Mouse (Mus musculus) spleen, adult 2 months (tissue): Measurements from ENCODE around the gene Brinp3. TPM values are rescaled to one million over a fixed set of nuclear protein-coding genes. Genes with fewer than 3 reads are reported as not detected.

Experiments
- DNase-seq, 2 experiments: peaks; one replicate each; pipeline versions ENCODE4 v3.0.0 to v3.0.0-alpha.2; 2012 to 2021; ENCODE audit warnings: low spot score in 2 of 2, low read depth in 1 of 2
- H3K27ac ChIP-seq: fragments of 200-500 bp; 2 replicates; pipeline ENCODE4 v1.5.1; 2012; ENCODE audit warnings: low read length, inconsistent platforms; ENCODE audit not compliant: insufficient read depth
- H3K27me3 ChIP-seq: fragments of 200-500 bp; 2 replicates; pipeline ENCODE4 v1.6.1; 2012; ENCODE audit warnings: mild to moderate bottlenecking, moderate library complexity, low read length, inconsistent platforms; ENCODE audit not compliant: control insufficient read depth, insufficient read depth
- H3K36me3 ChIP-seq: fragments of 200-500 bp; 2 replicates; pipeline ENCODE4 v1.6.1; 2012; ENCODE audit warnings: mild to moderate bottlenecking, low read length, inconsistent platforms; ENCODE audit not compliant: control insufficient read depth, insufficient read depth
- H3K4me1 ChIP-seq: fragments of 200-500 bp; 2 replicates; pipeline ENCODE4 v1.6.1; 2011; ENCODE audit warnings: inconsistent platforms; ENCODE audit not compliant: control insufficient read depth, insufficient read depth, insufficient read length
- H3K4me3 ChIP-seq: fragments of 200-500 bp; 2 replicates; pipeline ENCODE4 v1.5.1; 2011; ENCODE audit warnings: mild to moderate bottlenecking, inconsistent platforms; ENCODE audit not compliant: insufficient read depth, insufficient read length; ENCODE audit errors: extremely low read depth
- CTCF ChIP-seq: fragments of 200-500 bp; IDR thresholded peaks from 2 replicates; pipeline ENCODE4 v1.5.1; 2011; ENCODE audit warnings: mild to moderate bottlenecking, inconsistent platforms; ENCODE audit not compliant: insufficient read depth, insufficient read length, insufficient replicate concordance; ENCODE audit errors: extremely low read depth
- POLR2A ChIP-seq: fragments of 200-500 bp; IDR thresholded peaks from 2 replicates; pipeline ENCODE4 v1.6.1; 2011; ENCODE audit warnings: low read depth, low read length, inconsistent platforms
- WGBS: fragments of 180-500 bp; shearing (Covaris S2); methylation state at CpG from one replicate; pipeline ENCODE4 v1.1.7; 2018; 5-methylcytosine and 5-hydroxymethylcytosine counted together
- polyA plus RNA-seq: library from polyadenylated mRNA; depleted of rRNA; stranded (reverse); fragments of >200 nt; gene quantifications from 2 replicates; pipeline ENCODE4 v1.2.3, GENCODE M21; 2012; rRNA removed

Gene Brinp3
- 0.02 and 0.09 TPM in 2 replicates for polyA plus RNA-seq

DNA sequence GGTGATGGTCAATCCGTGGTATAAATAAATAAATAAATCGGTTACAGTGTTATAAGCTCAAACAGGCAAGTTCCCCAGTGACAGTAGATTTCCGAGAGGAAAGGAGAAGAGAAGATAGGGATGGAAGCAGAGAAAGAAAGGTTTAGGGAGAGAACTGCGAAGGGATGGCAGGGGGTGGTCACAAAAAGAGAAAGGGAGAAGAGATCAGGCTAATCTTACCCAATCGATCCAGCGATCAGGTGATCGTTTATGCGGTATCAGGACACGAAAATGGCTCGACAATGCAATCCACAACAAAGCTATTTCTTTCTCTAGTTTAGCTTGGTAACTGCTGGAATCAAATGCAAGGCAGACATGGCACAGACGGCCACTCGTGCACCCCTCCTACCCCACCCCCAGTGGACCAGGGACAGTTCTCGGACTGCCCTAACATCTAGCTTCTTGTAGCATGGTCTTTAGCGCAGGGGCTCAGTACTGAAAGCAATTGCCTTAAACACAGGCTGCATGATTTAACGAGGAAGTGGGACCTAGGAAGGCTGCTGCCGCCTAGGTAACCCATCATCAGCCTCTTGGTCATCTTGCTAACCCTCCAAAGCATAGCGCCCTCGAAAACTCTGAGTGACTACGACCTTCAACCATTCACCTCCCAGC, at the start of gene Brinp3:
Gene Brinp3, plus strand, starts transcription at position 80 of the 651 bp plus-strand sequence.
- Histone ChIP-seq H3K4me1 (no peaks in the 10 kb centered on the region), H3K27me3 (no peaks in the 10 kb centered on the region), H3K36me3 (no peaks in the 10 kb centered on the region), H3K27ac (no peak within 1 kb of the TSS), H3K4me3 (no peak within 1 kb of the TSS)
- DNase-seq: no peak
- no peak for TF ChIP-seq CTCF
- no peak for TF ChIP-seq POLR2A
- 6% methylated on average over 19 of the region's 19 CpGs for WGBS

DNA sequence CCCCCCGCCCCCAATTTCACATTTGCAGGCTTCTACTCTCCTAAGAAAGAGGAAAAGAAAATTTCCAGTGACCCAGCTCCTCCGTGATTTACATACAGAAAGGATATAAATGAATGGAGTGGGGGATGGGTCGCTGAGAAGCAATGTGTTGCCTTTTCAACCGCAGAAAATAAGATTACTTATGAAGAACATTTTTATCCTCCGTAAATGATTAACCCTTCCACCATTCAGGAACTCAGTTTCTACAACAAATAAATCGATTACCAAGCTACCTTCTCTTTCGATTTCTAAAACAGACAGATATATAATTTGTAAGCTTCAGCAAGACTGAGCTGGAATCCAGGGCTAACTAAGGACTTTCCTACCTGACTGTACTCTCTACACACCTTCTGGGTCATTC, 339 bp upstream of the Brinp3 start:
- H3K27me3 ChIP-seq: no peaks in the 10 kb centered on the region
- WGBS: 17% methylated on average over 7 of the region's 7 CpGs
- TF ChIP-seq CTCF: no peak
- TF ChIP-seq POLR2A: no peak

DNA sequence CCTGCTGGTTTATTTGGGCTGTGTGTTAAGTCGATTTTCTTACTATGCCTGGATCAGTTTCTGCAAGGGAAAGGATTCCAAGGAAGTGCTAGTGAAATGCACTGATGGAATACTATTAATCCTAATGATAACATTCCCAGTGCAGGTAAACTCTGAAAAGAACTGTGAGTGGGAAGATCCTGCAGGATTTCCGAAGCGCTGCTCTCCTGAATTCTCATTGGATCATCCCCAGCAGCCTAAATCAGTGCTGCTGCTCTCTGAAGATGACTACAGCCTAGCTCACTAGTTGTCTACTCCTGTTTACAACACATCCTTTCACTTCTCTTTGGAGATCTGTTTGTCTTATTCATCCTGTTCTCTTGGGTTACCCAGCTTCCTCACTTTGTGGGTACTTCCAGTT, 826 bp downstream of the Brinp3 start:
- Histone ChIP-seq H3K4me1 (no peaks in the 10 kb centered on the region), H3K27ac (no peak overlapping the region), H3K27me3 (no peaks in the 10 kb centered on the region), H3K4me3 (no peak overlapping the region), H3K36me3 (no peaks in the 10 kb centered on the region)
- TF ChIP-seq POLR2A (no peak), CTCF (no peak)
- DNase-seq: no peak
- WGBS: 6% methylated on average over 3 of the region's 3 CpGs

More for the DNA sequence above, 339 bp upstream of the Brinp3 start:
- Histone ChIP-seq H3K27ac (no peak overlapping the region), H3K36me3 (no peaks in the 10 kb centered on the region), H3K4me1 (no peaks in the 10 kb centered on the region), H3K4me3 (no peak overlapping the region)
- no peak for DNase-seq

DNA sequence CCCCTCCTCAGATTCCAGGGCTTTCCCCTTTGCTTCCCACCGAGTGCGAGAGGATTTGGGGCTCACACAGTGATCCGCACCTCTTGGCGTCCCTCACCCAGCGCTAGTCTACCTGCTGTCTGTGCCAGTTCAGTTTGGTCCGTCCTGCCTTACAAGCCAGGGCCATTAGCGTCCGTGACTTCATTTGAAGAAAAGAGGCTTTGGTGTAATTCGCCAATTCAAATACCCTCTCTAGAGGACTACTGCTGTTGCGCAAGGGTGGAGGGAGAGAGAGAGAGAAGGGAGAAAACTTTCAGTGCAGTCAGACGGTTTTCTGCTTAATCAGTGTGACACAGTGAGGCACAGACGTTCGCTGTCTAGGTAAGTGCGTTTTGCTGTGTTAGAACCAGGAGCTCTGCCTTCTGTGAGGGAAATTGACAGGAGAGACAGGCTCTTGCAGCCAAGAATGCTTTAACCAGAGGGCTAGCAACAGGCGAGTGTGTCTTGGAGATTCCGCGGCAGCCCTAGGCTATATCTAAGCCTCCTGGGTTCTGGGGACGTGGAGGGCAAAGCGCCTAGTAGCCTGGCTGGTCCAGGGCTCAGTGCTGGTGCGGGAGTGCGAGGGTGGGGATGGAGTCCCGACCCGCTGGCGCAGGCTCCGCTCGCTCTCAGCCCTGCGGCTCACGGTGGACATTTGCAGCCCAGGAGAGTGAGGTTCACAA, 3.0 kb downstream of the Brinp3 start:
- DNase-seq: no peak
- WGBS: 5% methylated on average over 28 of the region's 28 CpGs
- no peaks in the 10 kb centered on the region for H3K27me3 ChIP-seq
- H3K4me1 ChIP-seq: no peaks in the 10 kb centered on the region
- H3K36me3 ChIP-seq: no peaks in the 10 kb centered on the region
- H3K27ac ChIP-seq: no peak overlapping the region
- no peak overlapping the region for H3K4me3 ChIP-seq
- TF ChIP-seq POLR2A (no peak), CTCF (no peak)

DNA sequence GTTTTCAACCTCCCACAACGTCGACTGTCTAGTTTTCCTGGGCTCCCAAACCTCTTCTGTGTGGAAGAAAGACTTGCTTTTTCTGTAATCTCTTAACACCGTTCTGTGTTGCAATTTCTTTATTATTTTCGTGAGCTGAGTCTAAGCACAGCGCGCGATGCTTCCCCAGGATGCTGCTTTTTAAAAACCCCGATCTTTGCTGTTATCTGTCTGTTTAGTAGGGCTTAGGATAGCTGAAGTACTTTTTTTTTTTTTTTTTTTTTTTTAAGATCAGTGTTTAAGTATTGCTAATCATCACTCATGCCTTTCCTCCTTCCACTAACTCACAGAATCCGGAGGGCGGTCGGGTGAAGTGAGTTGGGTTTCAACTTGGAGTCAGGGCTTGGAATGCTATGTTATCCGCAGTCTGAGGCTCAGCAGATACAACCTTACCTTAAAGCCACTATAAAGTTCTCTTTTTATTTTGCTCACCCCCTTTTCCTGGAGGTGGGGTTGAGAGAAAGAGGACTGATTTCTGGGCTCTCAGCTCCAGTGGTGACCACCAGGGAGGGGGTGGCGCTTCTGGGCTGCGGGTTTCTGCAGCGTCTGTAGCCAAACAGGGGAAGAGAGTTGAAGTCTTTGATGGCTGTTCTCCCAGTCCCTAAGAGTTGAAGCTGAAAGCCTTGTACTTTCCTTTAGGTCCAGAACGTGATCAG, 3.7 kb downstream of the Brinp3 start:
- Histone ChIP-seq H3K4me3 (no peak overlapping the region), H3K4me1 (no peaks in the 10 kb centered on the region), H3K36me3 (no peaks in the 10 kb centered on the region), H3K27ac (no peak overlapping the region), H3K27me3 (no peaks in the 10 kb centered on the region)
- DNase-seq: no peak
- no peak for TF ChIP-seq POLR2A
- TF ChIP-seq CTCF: no peak
- 3% methylated on average over 16 of the region's 16 CpGs for WGBS

DNA sequence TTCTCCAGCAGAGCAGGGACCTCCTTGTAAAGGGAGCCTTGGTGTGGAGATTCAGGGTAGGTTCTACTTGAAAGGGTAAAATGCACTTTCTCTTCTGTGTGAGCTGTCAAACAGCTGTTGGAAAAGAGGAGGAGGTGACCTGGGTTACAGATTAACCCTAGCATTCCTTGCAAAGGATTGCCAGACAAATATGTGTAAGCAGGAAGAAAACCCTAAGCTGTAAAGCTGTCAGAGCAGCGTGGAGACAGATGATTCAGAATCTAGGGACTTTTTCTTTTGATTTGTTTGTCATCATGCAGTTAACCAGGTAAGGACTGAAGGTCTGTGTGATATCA, 4.2 kb downstream of the Brinp3 start:
- no peak overlapping the region for H3K27ac ChIP-seq
- H3K27me3 ChIP-seq: no peaks in the 10 kb centered on the region
- DNase-seq: no peak
- 3% methylated on average over 1 of the region's 1 CpGs for WGBS
- TF ChIP-seq POLR2A (no peak), CTCF (no peak)
- H3K36me3 ChIP-seq: no peaks in the 10 kb centered on the region
- no peaks in the 10 kb centered on the region for H3K4me1 ChIP-seq
- H3K4me3 ChIP-seq: no peak overlapping the region
